Mouse (Mus musculus) forebrain, embryonic 15.5 days (tissue): ENCODE measurements at regions not wholly inside any gene's neighbourhood (a gene's known extent, or its start where the extent isn't known, plus 50 kb on each side); places are given as distances from the start of the nearest gene placed in this dataset.

Source experiments
- ATAC-seq: fragments of 200-750 bp; cut with Nextera tagmentation; replicated peaks from 2 replicates; pipeline ENCODE4 v1.8.0; 2017; ENCODE audit warnings: mild to moderate bottlenecking, moderate TSS enrichment, moderate library complexity
- H3K27ac ChIP-seq: fragments of 300-500 bp; sonication (generic); replicated peaks from 2 replicates; pipeline ENCODE4 v1.5.1; 2015; ENCODE audit warnings: mild to moderate bottlenecking, inconsistent platforms
- H3K27me3 ChIP-seq: fragments of 300-500 bp; sonication (generic); 2 replicates; pipeline ENCODE4 v1.6.1; 2015; ENCODE audit warnings: inconsistent platforms
- H3K36me3 ChIP-seq: fragments of 300-500 bp; sonication (generic); 2 replicates; pipeline ENCODE4 v1.6.1; 2015; ENCODE audit warnings: mild to moderate bottlenecking, inconsistent platforms
- H3K4me1 ChIP-seq: fragments of 300-500 bp; sonication (generic); 2 replicates; pipeline ENCODE4 v1.6.1; 2015; ENCODE audit warnings: inconsistent platforms
- H3K4me2 ChIP-seq: fragments of 300-500 bp; sonication (generic); replicated peaks from 2 replicates; pipeline ENCODE4 v1.6.1; 2015; ENCODE audit warnings: mild to moderate bottlenecking, inconsistent platforms
- H3K4me3 ChIP-seq: fragments of 300-500 bp; sonication (generic); 2 replicates; pipeline ENCODE4 v1.5.1; 2015; ENCODE audit warnings: mild to moderate bottlenecking, inconsistent platforms
- H3K9ac ChIP-seq: fragments of 300-500 bp; sonication (generic); replicated peaks from 2 replicates; pipeline ENCODE4 v1.6.1; 2015; ENCODE audit warnings: mild to moderate bottlenecking, inconsistent platforms
- H3K9me3 ChIP-seq: fragments of 300-500 bp; sonication (generic); 2 replicates; pipeline ENCODE4 v1.6.1; 2016; ENCODE audit warnings: inconsistent platforms
- WGBS: fragments of 180-500 bp; shearing (Covaris S2); methylation state at CpG from one replicate; pipeline ENCODE4 v1.1.7; 2015; ENCODE audit warnings: mixed read lengths; 5-methylcytosine and 5-hydroxymethylcytosine counted together

DNA sequence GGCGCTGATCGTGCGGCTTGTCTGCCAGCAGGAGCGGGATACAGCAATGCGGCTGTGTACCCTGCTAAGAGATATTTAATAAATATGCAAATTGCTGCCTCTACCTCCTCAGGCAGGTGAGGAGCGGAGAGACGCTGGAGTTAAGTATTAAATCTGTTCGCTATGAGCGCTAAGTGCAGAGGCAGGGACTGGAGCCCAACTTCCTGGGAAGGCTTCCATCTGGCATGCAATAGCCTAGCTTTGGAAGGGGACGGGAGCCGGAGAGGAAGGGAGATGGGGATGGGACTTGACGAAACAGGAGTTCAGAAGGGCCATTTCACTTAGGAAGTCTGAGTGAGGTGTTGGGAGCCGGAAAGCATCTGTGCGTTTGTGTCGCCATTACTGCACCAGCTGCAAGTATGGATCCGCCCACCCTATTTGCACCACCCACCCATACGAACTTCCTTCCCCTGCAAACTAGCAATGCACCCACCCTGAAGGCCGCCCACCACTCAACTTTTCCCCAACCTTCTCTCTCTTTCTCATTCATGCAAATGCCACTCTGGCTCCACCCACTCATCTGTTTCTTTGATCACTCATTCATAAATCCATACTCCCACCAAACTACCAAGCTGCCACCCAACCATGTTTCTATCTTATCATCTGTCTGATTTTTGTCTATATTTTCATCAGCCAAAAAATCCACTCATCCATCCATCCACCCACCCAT is 51.5 kb upstream of the Igsf21 start:
- Histone ChIP-seq H3K27ac (0 out of 2 replicates have a peak overlapping the region, but pooled peaks have one; percentile 4), H3K27me3 (no peaks in the 10 kb centered on the region), H3K9ac (no peak overlapping the region), H3K4me1 (peaks cover 13% of the 10 kb centered on the region), H3K9me3 (no peaks in the 10 kb centered on the region), H3K36me3 (no peaks in the 10 kb centered on the region), H3K4me2 (0 out of 2 replicates have a peak overlapping the region, but pooled peaks have one; percentile 5), H3K4me3 (no peak overlapping the region)
- WGBS, result 56% methylated on average over 18 of the region's 18 CpGs
- no peak for ATAC-seq
